8 mouse cellular contexts compared by ENCODE assay signal in genomic region chr9:36796781-36797555, GRCm38 (mm10). TPM values are rescaled to one million over a fixed set of nuclear protein-coding genes. Genes with fewer than 3 reads are reported as not detected.
DNase-seq lines count a peak whose midpoint lies in the region; ATAC-seq and TF ChIP-seq lines count a peak whose summit lies in the region.

Ei24 (minus strand) TSS chr9:36797393.

- no peak for TF ChIP-seq CTCF in C2C12 (IDR thresholded peaks at IDR 0.05; ENCODE audit: control insufficient read depth, insufficient read depth, insufficient read length)

- H3K4me1 ChIP-seq in erythroblast, embryonic 14.5 days (ENCODE audit: control insufficient read depth): peaks cover 21% of the 10 kb centered on the region
- H3K4me1 ChIP-seq in heart, embryonic 11.5 days (ENCODE audit: control insufficient read depth, insufficient read depth, low read length): peaks cover 4% of the 10 kb centered on the region; the same call in 1 of the 2 replicates
- H3K4me1 ChIP-seq in kidney, embryonic 16.5 days (ENCODE audit: insufficient read depth, low read length): peaks cover 9% of the 10 kb centered on the region

- H3K4me3 ChIP-seq in C2C12 (ENCODE audit: insufficient read depth, poor library complexity, severe bottlenecking): peak within 1 kb of the TSS; percentile 68
- peak within 1 kb of the TSS; percentile 91 for H3K4me3 ChIP-seq in erythroblast, embryonic 14.5 days (replicated peaks)
- peak within 1 kb of the TSS; percentile 91 for H3K4me3 ChIP-seq in heart, embryonic 11.5 days (ENCODE audit: low read depth, low read length)
- peak within 1 kb of the TSS; percentile 98 for H3K4me3 ChIP-seq in kidney, embryonic 16.5 days (ENCODE audit: low read length)

- peak; percentile 98 for ATAC-seq in heart, embryonic 11.5 days (replicated peaks; ENCODE audit: insufficient number of reproducible peaks, low FRiP score, low TSS enrichment)
- ATAC-seq in kidney, embryonic 16.5 days (ENCODE audit: low FRiP score, low TSS enrichment): peak; percentile 99

- H3K36me3 ChIP-seq in C2C12 (ENCODE audit: control insufficient read depth, insufficient read depth): peaks cover 3% of the 10 kb centered on the region
- peaks cover 3% of the 10 kb centered on the region; the same call in 1 of the 2 replicates for H3K36me3 ChIP-seq in erythroblast, embryonic 14.5 days (ENCODE audit: control insufficient read depth)
- no peaks in the 10 kb centered on the region for H3K36me3 ChIP-seq in heart, embryonic 11.5 days (ENCODE audit: control insufficient read depth, insufficient read depth, low read length)
- H3K36me3 ChIP-seq in kidney, embryonic 16.5 days (ENCODE audit: insufficient read depth, low read length): peaks cover 9% of the 10 kb centered on the region

- H3K79me2 ChIP-seq in C2C12 (ENCODE audit: control insufficient read depth, insufficient read depth): peaks cover 40% of the 10 kb centered on the region

- peak within 1 kb of the TSS; percentile 91 for H3ac ChIP-seq in C2C12 (ENCODE audit: control insufficient read depth, insufficient read length, low read depth)

- no peaks in the 10 kb centered on the region for H3K9me3 ChIP-seq in erythroblast, embryonic 14.5 days (ENCODE audit: control insufficient read depth, low read length)
- H3K9me3 ChIP-seq in heart, embryonic 11.5 days (replicated peaks; ENCODE audit: control insufficient read depth, low read length): no peaks in the 10 kb centered on the region
- no peaks in the 10 kb centered on the region for H3K9me3 ChIP-seq in kidney, embryonic 16.5 days (ENCODE audit: low read length)

- H3K9ac ChIP-seq in heart, embryonic 11.5 days (ENCODE audit: low read depth, low read length): peak within 1 kb of the TSS; percentile 91
- H3K9ac ChIP-seq in kidney, embryonic 16.5 days (replicated peaks; ENCODE audit: low read length): peak within 1 kb of the TSS; percentile 98

- peak within 1 kb of the TSS; percentile 60; the same call in 1 of the 2 replicates for H3K27ac ChIP-seq in heart, embryonic 11.5 days (ENCODE audit: low read depth, low read length)
- peak within 1 kb of the TSS; percentile 66 for H3K27ac ChIP-seq in kidney, embryonic 16.5 days (ENCODE audit: low read length)

- H3K27me3 ChIP-seq in C2C12 (ENCODE audit: control insufficient read depth, insufficient read depth, insufficient read length): no peaks in the 10 kb centered on the region
- H3K27me3 ChIP-seq in erythroblast, embryonic 14.5 days (ENCODE audit: control insufficient read depth): no peaks in the 10 kb centered on the region
- H3K27me3 ChIP-seq in heart, embryonic 11.5 days (ENCODE audit: control insufficient read depth, insufficient read depth, low read length): no peaks in the 10 kb centered on the region
- no peaks in the 10 kb centered on the region for H3K27me3 ChIP-seq in kidney, embryonic 16.5 days (ENCODE audit: insufficient read depth, low read length)

- under 1% methylated on average over 58 of the region's 66 CpGs for WGBS in heart, embryonic 11.5 days (ENCODE audit: insufficient replicate concordance)
- under 1% methylated on average over 62 of the region's 66 CpGs for WGBS in kidney, embryonic 16.5 days

- H3K79me3 ChIP-seq in C2C12 (ENCODE audit: low read depth): peaks cover 20% of the 10 kb centered on the region

- peak; percentile 52 for DNase-seq in brain, embryonic 18.5 days (ENCODE audit: low read depth, low spot score)
- peak; percentile 95 for DNase-seq in liver
- peak; percentile 48 to 77 for DNase-seq in monocyte, adult 2 months (ENCODE audit: low read depth in 1 of 2, low spot score in 2 of 2)
- peak; percentile 81 to 86 for DNase-seq in spleen, postnatal 14 days (ENCODE audit: low spot score in 2 of 2)

- peak within 1 kb of the TSS; percentile 82 for H3K4me2 ChIP-seq in heart, embryonic 11.5 days
- peak within 1 kb of the TSS; percentile 73 for H3K4me2 ChIP-seq in kidney, embryonic 16.5 days (replicated peaks; ENCODE audit: low read depth, low read length)

TF ChIP-seq in C2C12, 6 proteins besides CTCF, POLR2A, EP300 and RAD21:
- no peak for TF ChIP-seq MYOG (IDR thresholded peaks at IDR 0.05; ENCODE audit: control insufficient read depth, extremely low read depth, insufficient read length)
- TF ChIP-seq FOSL1 (IDR thresholded peaks at IDR 0.05; ENCODE audit: insufficient read depth, low read length, poor library complexity, severe bottlenecking): no peak
- no peak for TF ChIP-seq MYOD1 (IDR thresholded peaks at IDR 0.05; ENCODE audit: control insufficient read depth, insufficient read length, low read depth)
- TF ChIP-seq MAX (IDR thresholded peaks at IDR 0.05): no peak
- TF ChIP-seq CEBPB (IDR thresholded peaks at IDR 0.05; ENCODE audit: low read depth): no peak
- no peak for TF ChIP-seq USF1 (IDR thresholded peaks at IDR 0.05; ENCODE audit: low read depth)
TF ChIP-seq in C2C12: peak in this region for 0.

RNA-seq across cellular contexts. Expression of gene Ei24, which starts in this region (rescaled TPM):
- polyA plus RNA-seq in C2C12 (2012; fragmentation: generic; extraction: Trizol): 50.7 TPM
- polyA plus RNA-seq in erythroblast, embryonic 14.5 days (2012): 1.2 and 2.0 TPM in 2 replicates
- 38.2 and 38.7 TPM in 2 replicates for polyA plus RNA-seq in heart, embryonic 11.5 days (2014; fragmentation: Nextera tagmentation; extraction: Ambion mirVana)
- 119 and 124 TPM in 2 replicates for polyA plus RNA-seq in kidney, embryonic 16.5 days (2015; fragmentation: Nextera tagmentation; extraction: Ambion mirVana)

Comparison
In these comparisons a context has a peak if more than half of its experiments do, and no peak if none do; other contexts are left out.
1. Peak in every context shown above with its lines: DNase-seq, ATAC-seq, H3K4me3 ChIP-seq and H3K27ac ChIP-seq.
2. RNA of gene Ei24 (polyA plus RNA-seq): 119 to 124 TPM in kidney, embryonic 16.5 days, 50.7 TPM in C2C12 (single experiment) and 38.2 to 38.7 TPM in heart, embryonic 11.5 days; 1.2 to 2.0 TPM in erythroblast, embryonic 14.5 days; every median in the first group is over 10 times any median in the second.